In genomic region chr6:97060074-97060681, GRCm38 (mm10) we compare ENCODE assay signal across 7 mouse cellular contexts. TPM values are rescaled to one million over a fixed set of nuclear protein-coding genes. Genes with fewer than 3 reads are reported as not detected.
DNase-seq lines count a peak whose midpoint lies in the region; ATAC-seq and TF ChIP-seq lines count a peak whose summit lies in the region.

Gene Fam19a4, minus strand, starts transcription at chr6:97060413.

- no peak for TF ChIP-seq RAD21 in CH12.LX (IDR thresholded peaks at IDR 0.05; ENCODE audit: low read depth, low read length)

- peaks cover 74% of the 10 kb centered on the region for H3K27me3 ChIP-seq in CH12.LX (replicated peaks)
- no peaks in the 10 kb centered on the region; the same call in 1 of the 2 replicates for H3K27me3 ChIP-seq in lung, postnatal 0 days (replicated peaks; ENCODE audit: insufficient read depth, low read length)
- H3K27me3 ChIP-seq in small intestine, adult 2 months (ENCODE audit: control insufficient read depth, insufficient read depth, low read length): peaks cover 6% of the 10 kb centered on the region

- no peaks in the 10 kb centered on the region for H3K4me1 ChIP-seq in CH12.LX (ENCODE audit: control insufficient read depth in 1 of 2, insufficient read depth in 2 of 2)
- H3K4me1 ChIP-seq in ES-E14 (ENCODE audit: control insufficient read depth in 2 of 2, insufficient read depth in 2 of 2, low read length in 2 of 2, poor library complexity in 1 of 2): peaks cover 9 to 14% of the 10 kb centered on the region in 2 experiments; a peak in 3 of 4 replicates
- H3K4me1 ChIP-seq in embryonic fibroblast, embryonic 13.5 days (ENCODE audit: control insufficient read depth, insufficient read depth, low read length): peaks cover 8% of the 10 kb centered on the region; the same call in 1 of the 2 replicates
- peaks cover 8% of the 10 kb centered on the region for H3K4me1 ChIP-seq in lung, postnatal 0 days (ENCODE audit: insufficient read depth, low read depth, low read length)
- no peaks in the 10 kb centered on the region; the same call in 1 of the 2 replicates for H3K4me1 ChIP-seq in small intestine, adult 2 months (ENCODE audit: control insufficient read depth, insufficient read depth, insufficient read length, low read length)

- no peak for TF ChIP-seq EP300 in CH12.LX (IDR thresholded peaks at IDR 0.05; ENCODE audit: low read length)
- TF ChIP-seq EP300 in lung, postnatal 0 days (IDR thresholded peaks at IDR 0.05): no peak

- H3K9ac ChIP-seq in CH12.LX (ENCODE audit: insufficient read depth, low read depth) (no peak within 1 kb of the TSS), ES-E14 (ENCODE audit: insufficient read depth, low read depth, low read length, poor library complexity, severe bottlenecking) (peak within 1 kb of the TSS; percentile 23; the same call in 1 of the 2 replicates)
- H3K9ac ChIP-seq in lung, postnatal 0 days (replicated peaks; ENCODE audit: low read depth): no peak within 1 kb of the TSS

- 2% methylated on average over 30 of the region's 30 CpGs for WGBS in lung, postnatal 0 days
- 2% methylated on average over 30 of the region's 30 CpGs for WGBS in small intestine, adult 2 months

- dilution Hi-C loops in CH12.LX (cut with MboI; ENCODE audit: extremely low pct_ligation_motif_present, extremely low pct_unique_long_range_greater_than_20kb, low sequenced_read_pairs): no loop called here

- in situ Hi-C loops in CH12.LX (cut with MboI; ENCODE audit: low pct_ligation_motif_present, low pct_unique_long_range_greater_than_20kb, low sequenced_read_pairs) (no loop called here), ES-E14 (cut with MboI; ENCODE audit: low sequenced_read_pairs in 2 of 2, unreplicated experiment in 2 of 2) (no loop called here)

- no peaks in the 10 kb centered on the region for H3K79me2 ChIP-seq in CH12.LX (replicated peaks; ENCODE audit: control insufficient read depth, extremely low read depth, insufficient read depth, poor library complexity, severe bottlenecking)

- H3K4me3 ChIP-seq in CH12.LX (replicated peaks in 1 of 3; ENCODE audit: low read depth in 2 of 3, low read length in 2 of 3, poor library complexity in 1 of 3): no peak within 1 kb of the TSS
- peak within 1 kb of the TSS; percentile 64 to 80 for H3K4me3 ChIP-seq in ES-E14 (ENCODE audit: insufficient read depth in 1 of 2, low read depth in 1 of 2, low read length in 2 of 2, poor library complexity in 1 of 2, severe bottlenecking in 1 of 2)
- peak within 1 kb of the TSS; percentile 30 for H3K4me3 ChIP-seq in embryonic fibroblast, embryonic 13.5 days (ENCODE audit: insufficient read depth, low read length)
- H3K4me3 ChIP-seq in lung, postnatal 0 days (ENCODE audit: low read depth, low read length): peak within 1 kb of the TSS; percentile 35
- 0 out of 2 replicates have a peak within 1 kb of the TSS, but pooled peaks have one; percentile 2 for H3K4me3 ChIP-seq in small intestine, adult 2 months (ENCODE audit: low read depth, low read length)

- H3K27ac ChIP-seq in CH12.LX (ENCODE audit: insufficient read depth, low read depth): no peak within 1 kb of the TSS
- no peak within 1 kb of the TSS for H3K27ac ChIP-seq in ES-E14 (ENCODE audit: insufficient read depth, low read depth, low read length, poor library complexity, severe bottlenecking)
- no peak within 1 kb of the TSS for H3K27ac ChIP-seq in embryonic fibroblast, embryonic 13.5 days (ENCODE audit: insufficient read depth, low read length)
- H3K27ac ChIP-seq in lung, postnatal 0 days (ENCODE audit: low read length): no peak within 1 kb of the TSS
- H3K27ac ChIP-seq in small intestine, adult 2 months (ENCODE audit: insufficient read depth, low read depth, low read length): no peak within 1 kb of the TSS

- TF ChIP-seq POLR2A in CH12.LX (IDR thresholded peaks at IDR 0.05; ENCODE audit: low read depth, low read length): no peak
- no peak for TF ChIP-seq POLR2A in embryonic fibroblast, embryonic 13.5 days (IDR thresholded peaks at IDR 0.05; ENCODE audit: low read depth, low read length)
- TF ChIP-seq POLR2A in small intestine, adult 2 months (IDR thresholded peaks at IDR 0.05; ENCODE audit: low read depth, low read length): no peak

- TF ChIP-seq CTCF in CH12.LX (conservative IDR thresholded peaks at IDR 0.05 in 1 of 2, IDR thresholded peaks at IDR 0.05 in 1 of 2; ENCODE audit: low read depth in 2 of 2, low read length in 2 of 2): no peak
- no peak for TF ChIP-seq CTCF in embryonic fibroblast, embryonic 13.5 days (IDR thresholded peaks at IDR 0.05; ENCODE audit: borderline replicate concordance, insufficient read depth, low read length)
- peak; percentile 39 for TF ChIP-seq CTCF in lung, postnatal 0 days (IDR thresholded peaks at IDR 0.05)
- no peak for TF ChIP-seq CTCF in small intestine, adult 2 months (IDR thresholded peaks at IDR 0.05; ENCODE audit: extremely low read depth, insufficient read length, insufficient replicate concordance, low read depth, low read length)

- 0 out of 2 replicates have a peak within 1 kb of the TSS, but pooled peaks have one; percentile 12 for H3K4me2 ChIP-seq in CH12.LX (ENCODE audit: insufficient read depth, low read depth, poor library complexity, severe bottlenecking)
- H3K4me2 ChIP-seq in lung, postnatal 0 days (replicated peaks; ENCODE audit: low read depth, low read length): peak within 1 kb of the TSS; percentile 62

- DNase-seq in CH12.LX (ENCODE audit: extremely low read depth): no peak
- no peak for DNase-seq in ES-E14 (ENCODE audit: low read depth, low spot score)
- peak; percentile 3 for DNase-seq in kidney, adult 9 months
- peak; percentile 71 for DNase-seq in lung, postnatal 0 days (ENCODE audit: low spot score)
- DNase-seq in left cerebral cortex, adult 9 months (ENCODE audit: low spot score in 2 of 2): no peak

- no peaks in the 10 kb centered on the region for H3K36me3 ChIP-seq in CH12.LX (replicated peaks in 1 of 2; ENCODE audit: control insufficient read depth in 1 of 2, insufficient read depth in 1 of 2, low read length in 1 of 2)
- no peaks in the 10 kb centered on the region for H3K36me3 ChIP-seq in ES-E14 (ENCODE audit: control insufficient read depth, insufficient read depth, low read length, poor library complexity, severe bottlenecking)
- no peaks in the 10 kb centered on the region for H3K36me3 ChIP-seq in lung, postnatal 0 days (ENCODE audit: insufficient read depth, low read length)
- no peaks in the 10 kb centered on the region for H3K36me3 ChIP-seq in small intestine, adult 2 months (ENCODE audit: control insufficient read depth, insufficient read depth, low read length)

- peak; percentile 97 for ATAC-seq in lung, postnatal 0 days

- H3K9me3 ChIP-seq in CH12.LX (replicated peaks; ENCODE audit: low read length) (no peaks in the 10 kb centered on the region), ES-E14 (ENCODE audit: control insufficient read depth, insufficient read depth, low read depth, low read length) (no peaks in the 10 kb centered on the region)
- H3K9me3 ChIP-seq in lung, postnatal 0 days (ENCODE audit: low read length): no peaks in the 10 kb centered on the region

TF ChIP-seq in CH12.LX, 34 proteins besides CTCF, POLR2A, EP300 and RAD21 (continues in another document):
- TF ChIP-seq USF2 (conservative IDR thresholded peaks at IDR 0.05; ENCODE audit: low read depth, low read length) (no peak), MEF2A (IDR thresholded peaks at IDR 0.05; ENCODE audit: borderline replicate concordance, low read depth, low read length) (no peak), ETS1 (conservative IDR thresholded peaks at IDR 0.05; ENCODE audit: low read depth, low read length) (no peak), MXI1 (IDR thresholded peaks at IDR 0.05; ENCODE audit: low read depth, low read length) (no peak), E2F4 (IDR thresholded peaks at IDR 0.05; ENCODE audit: insufficient replicate concordance, low read depth, low read length) (no peak), ELF1 (IDR thresholded peaks at IDR 0.05; ENCODE audit: low read depth, low read length) (no peak), NELFE (IDR thresholded peaks at IDR 0.05; ENCODE audit: low read depth, low read length) (no peak), SIN3A (IDR thresholded peaks at IDR 0.05; ENCODE audit: low read length) (no peak), ZMIZ1 (IDR thresholded peaks at IDR 0.05; ENCODE audit: low read depth, low read length) (no peak), BHLHE40 (IDR thresholded peaks at IDR 0.05; ENCODE audit: low read depth, low read length) (no peak), HCFC1 (IDR thresholded peaks at IDR 0.05; ENCODE audit: low read depth, low read length) (no peak), TCF12 (IDR thresholded peaks at IDR 0.05; ENCODE audit: low read depth, low read length) (no peak), JUN (IDR thresholded peaks at IDR 0.05; ENCODE audit: insufficient read depth, low read depth, low read length) (no peak), ZNF384 (IDR thresholded peaks at IDR 0.05; ENCODE audit: low read depth, low read length) (no peak)

TF ChIP-seq in ES-E14, 5 proteins besides CTCF, POLR2A, EP300 and RAD21:
- no peak for TF ChIP-seq CHD2 (IDR thresholded peaks at IDR 0.05; ENCODE audit: low read depth, low read length)
- TF ChIP-seq HCFC1 (IDR thresholded peaks at IDR 0.05; ENCODE audit: borderline replicate concordance, insufficient read depth, low read length): no peak
- TF ChIP-seq MAFK (IDR thresholded peaks at IDR 0.05; ENCODE audit: insufficient read depth, low read depth, low read length): no peak
- TF ChIP-seq ZNF384 (IDR thresholded peaks at IDR 0.05; ENCODE audit: low read depth, low read length): no peak
- TF ChIP-seq ZC3H11A (IDR thresholded peaks at IDR 0.05; ENCODE audit: borderline replicate concordance, low read depth, low read length): no peak

RNA-seq across cellular contexts. Expression of gene Fam19a4, which starts in this region (rescaled TPM):
- total RNA-seq in CH12.LX (2012; rRNA removed): not detected in 2 replicates
- total RNA-seq in CH12.LX (2014; rRNA removed): not detected in 2 replicates
- not detected in 2 replicates for polyA plus RNA-seq in CH12.LX (2012; ENCODE audit: insufficient read length, low read depth)
- 1.7 and 2.1 TPM in 2 replicates for total RNA-seq in ES-E14 (2012; rRNA removed)
- not detected in 2 replicates for polyA plus RNA-seq in embryonic fibroblast, embryonic 13.5 days (2011; ENCODE audit: insufficient read length, low read depth, missing spikeins)
- 2.4 and 2.9 TPM in 2 replicates for polyA plus RNA-seq in lung, postnatal 0 days (2015; fragmentation: Nextera tagmentation; extraction: Ambion mirVana)
- not detected in 2 replicates for polyA plus RNA-seq in small intestine, adult 2 months (2012; rRNA removed)

Comparison
In these comparisons a context has a peak if more than half of its experiments do, and no peak if none do; other contexts are left out.
1. DNase-seq: peak in kidney, adult 9 months (single experiment) and lung, postnatal 0 days (single experiment); none in CH12.LX (single experiment), ES-E14 (single experiment) and left cerebral cortex, adult 9 months (0 of 2).
2. H3K4me3 ChIP-seq: peak in ES-E14 (2 of 2), embryonic fibroblast, embryonic 13.5 days (single experiment), lung, postnatal 0 days (single experiment) and small intestine, adult 2 months (single experiment); none in CH12.LX (0 of 3).